Mouse (Mus musculus) heart, embryonic 10.5 days (tissue): ENCODE results near the gene H2afy. TPM values are rescaled to one million over a fixed set of nuclear protein-coding genes. Genes with fewer than 3 reads are reported as not detected.
A peak's percentile ranks its signal among the peaks of the same experiment; 100 is the strongest.

ENCODE experiments used
- DNase-seq: peaks from one replicate; pipeline ENCODE4 v3.0.0-alpha.2; 2017; ENCODE audit warnings: low spot score
- H3K27ac ChIP-seq: fragments of 300-500 bp; sonication (generic); 2 replicates; pipeline ENCODE4 v1.5.1; 2016; ENCODE audit warnings: mild to moderate bottlenecking
- H3K27me3 ChIP-seq: fragments of 300-500 bp; sonication (generic); 2 replicates; pipeline ENCODE4 v1.6.1; 2016; ENCODE audit warnings: mild to moderate bottlenecking; ENCODE audit not compliant: poor library complexity, insufficient read depth, severe bottlenecking
- H3K36me3 ChIP-seq: fragments of 300-500 bp; sonication (generic); 2 replicates; pipeline ENCODE4 v1.6.1; 2016; ENCODE audit warnings: mild to moderate bottlenecking, moderate library complexity
- H3K4me1 ChIP-seq: fragments of 300-500 bp; sonication (generic); 2 replicates; pipeline ENCODE4 v1.6.1; 2016; ENCODE audit warnings: mild to moderate bottlenecking
- H3K4me3 ChIP-seq: fragments of 300-500 bp; sonication (generic); 2 replicates; pipeline ENCODE4 v1.5.1; 2016; ENCODE audit warnings: mild to moderate bottlenecking, moderate library complexity
- H3K9me3 ChIP-seq: fragments of 300-500 bp; sonication (generic); 2 replicates; pipeline ENCODE4 v1.6.1; 2016; ENCODE audit warnings: mild to moderate bottlenecking, moderate library complexity
- WGBS: fragments of 180-500 bp; shearing (Covaris S2); methylation state at CpG from one replicate; pipeline ENCODE4 v1.1.7; 2016; 5-methylcytosine and 5-hydroxymethylcytosine counted together
- polyA plus RNA-seq: library from polyadenylated mRNA; unstranded; fragments of >200 nt; fragmentation: Nextera tagmentation; extraction: Ambion mirVana; gene quantifications from 2 replicates; pipeline ENCODE4 v1.2.1, GENCODE M21; 2016

The H2afy gene
- polyA plus RNA-seq, 1 experiment from 2014 or later = 287 TPM

GRCm38 (mm10) chr13:56163751-56164150 lies 27.6 kb upstream of the H2afy start:
- Histone ChIP-seq H3K27me3 (peaks cover 25% of the 10 kb centered on the region; the same call in 1 of the 2 replicates), H3K27ac (no peak overlapping the region), H3K4me3 (no peak overlapping the region), H3K4me1 (peaks cover 34% of the 10 kb centered on the region), H3K9me3 (no peaks in the 10 kb centered on the region), H3K36me3 (no peaks in the 10 kb centered on the region)
- no peak for DNase-seq
- WGBS = 73% methylated on average over 6 of the region's 6 CpGs

GRCm38 (mm10) chr13:56162859-56163258 lies 26.7 kb upstream of the H2afy start:
- 74% methylated on average over 6 of the region's 6 CpGs for WGBS
- Histone ChIP-seq H3K27me3 (peaks cover 25% of the 10 kb centered on the region; the same call in 1 of the 2 replicates), H3K9me3 (no peaks in the 10 kb centered on the region), H3K4me1 (peaks cover 25% of the 10 kb centered on the region), H3K4me3 (no peak overlapping the region), H3K27ac (no peak overlapping the region), H3K36me3 (no peaks in the 10 kb centered on the region)
- DNase-seq = no peak

DNA sequence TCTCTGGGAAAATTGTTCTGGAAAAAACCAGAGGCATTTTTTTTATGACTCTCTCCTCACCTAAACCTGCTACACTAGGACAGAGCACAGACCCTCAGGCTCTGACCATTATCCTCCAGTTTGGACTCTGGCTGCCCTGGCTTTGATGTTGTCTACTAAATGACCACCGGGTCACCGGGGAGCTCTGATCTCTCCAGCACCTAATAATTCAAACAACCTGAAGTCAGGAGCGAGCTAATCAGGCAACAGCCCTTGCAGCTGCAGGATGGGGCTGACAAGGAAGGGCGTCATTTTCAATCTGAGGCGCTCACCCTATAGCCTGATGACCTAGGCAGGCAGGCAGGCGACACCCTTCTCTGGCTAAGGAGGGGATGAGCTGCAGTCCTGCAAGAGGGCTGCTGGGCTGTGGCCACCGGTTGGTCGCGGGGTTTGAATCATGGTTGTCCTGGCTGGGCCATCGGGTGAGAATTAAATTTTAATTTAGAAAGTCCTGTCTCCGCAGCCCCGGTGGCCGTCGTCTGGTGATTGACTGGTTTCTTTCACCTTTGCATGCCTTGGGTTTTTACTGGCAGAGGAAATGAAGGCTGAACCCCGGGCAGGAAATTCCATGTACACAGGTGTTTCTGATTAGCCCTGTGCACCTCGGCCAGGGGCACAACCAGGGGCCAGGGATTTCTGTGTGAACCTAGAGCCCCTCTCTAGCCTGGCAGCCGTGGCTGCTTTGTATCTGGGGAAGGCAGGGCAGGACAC lies 23.6 kb upstream of the H2afy start:
- DNase-seq = no peak
- 0 out of 2 replicates have a peak overlapping the region, but pooled peaks have one; percentile 16 for H3K4me3 ChIP-seq
- 47% methylated on average over 17 of the region's 17 CpGs for WGBS
- H3K27me3 ChIP-seq = peaks cover 22% of the 10 kb centered on the region; the same call in 1 of the 2 replicates
- peak overlapping the region; percentile 56; the same call in 1 of the 2 replicates for H3K27ac ChIP-seq
- peaks cover 29% of the 10 kb centered on the region for H3K4me1 ChIP-seq
- no peaks in the 10 kb centered on the region for H3K36me3 ChIP-seq
- H3K9me3 ChIP-seq = no peaks in the 10 kb centered on the region

DNA sequence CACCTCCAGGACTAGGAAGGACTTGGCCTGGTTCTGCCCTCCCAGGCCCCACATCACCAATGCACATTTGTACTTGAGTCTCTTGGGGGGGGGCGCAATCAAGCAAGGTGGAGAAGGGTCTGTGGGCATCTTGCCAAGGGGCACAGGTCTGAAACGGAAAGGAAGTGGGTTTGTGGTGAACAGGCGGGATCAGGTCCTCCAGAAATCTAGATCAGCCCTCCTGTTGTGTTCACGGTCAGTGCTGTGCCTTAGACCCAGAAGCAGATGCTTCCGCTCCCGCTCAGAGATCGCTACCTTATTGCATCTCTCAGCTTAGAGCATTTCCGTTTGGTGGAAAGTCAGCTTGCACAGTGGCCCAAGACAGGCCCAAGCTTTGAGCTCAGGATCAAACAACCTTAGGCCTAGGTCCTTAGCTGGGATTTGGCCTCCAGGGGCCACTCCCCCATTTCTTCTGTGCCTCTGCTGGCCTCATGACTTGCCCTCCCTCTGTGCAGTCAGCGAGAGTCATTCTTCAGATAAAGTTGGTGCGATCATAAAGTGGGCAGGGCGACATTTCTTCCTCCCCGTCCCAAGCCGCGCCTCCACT lies 22.9 kb upstream of the H2afy start:
- H3K27ac ChIP-seq = peak overlapping the region; percentile 60; the same call in 1 of the 2 replicates
- no peaks in the 10 kb centered on the region for H3K9me3 ChIP-seq
- peaks cover 31% of the 10 kb centered on the region for H3K4me1 ChIP-seq
- DNase-seq = no peak
- H3K4me3 ChIP-seq = no peak overlapping the region
- WGBS = 58% methylated on average over 14 of the region's 14 CpGs
- H3K27me3 ChIP-seq = peaks cover 17% of the 10 kb centered on the region; the same call in 1 of the 2 replicates
- H3K36me3 ChIP-seq = no peaks in the 10 kb centered on the region

GRCm38 (mm10) chr13:56155671-56156070 lies 19.5 kb upstream of the H2afy start:
- no peaks in the 10 kb centered on the region for H3K36me3 ChIP-seq
- no peak overlapping the region for H3K4me3 ChIP-seq
- no peak for DNase-seq
- 67% methylated on average over 7 of the region's 7 CpGs for WGBS
- peak overlapping the region; percentile 73 for H3K27ac ChIP-seq
- H3K4me1 ChIP-seq = peaks cover 41% of the 10 kb centered on the region
- 0 out of 2 replicates have a peak, but pooled peaks cover 6% of the 10 kb centered on the region for H3K27me3 ChIP-seq
- H3K9me3 ChIP-seq = no peaks in the 10 kb centered on the region

- no peaks in the 10 kb centered on the region for H3K27me3 ChIP-seq
- 30% methylated on average over 5 of the region's 5 CpGs for WGBS
- H3K9me3 ChIP-seq = no peaks in the 10 kb centered on the region
- DNase-seq = no peak
- H3K4me3 ChIP-seq = no peak overlapping the region
- no peaks in the 10 kb centered on the region for H3K36me3 ChIP-seq
- H3K27ac ChIP-seq = peak overlapping the region; percentile 73
- H3K4me1 ChIP-seq = peaks cover 36% of the 10 kb centered on the region
Measured at GRCm38 (mm10) chr13:56155048-56155447, 18.9 kb upstream of the H2afy start.

DNA sequence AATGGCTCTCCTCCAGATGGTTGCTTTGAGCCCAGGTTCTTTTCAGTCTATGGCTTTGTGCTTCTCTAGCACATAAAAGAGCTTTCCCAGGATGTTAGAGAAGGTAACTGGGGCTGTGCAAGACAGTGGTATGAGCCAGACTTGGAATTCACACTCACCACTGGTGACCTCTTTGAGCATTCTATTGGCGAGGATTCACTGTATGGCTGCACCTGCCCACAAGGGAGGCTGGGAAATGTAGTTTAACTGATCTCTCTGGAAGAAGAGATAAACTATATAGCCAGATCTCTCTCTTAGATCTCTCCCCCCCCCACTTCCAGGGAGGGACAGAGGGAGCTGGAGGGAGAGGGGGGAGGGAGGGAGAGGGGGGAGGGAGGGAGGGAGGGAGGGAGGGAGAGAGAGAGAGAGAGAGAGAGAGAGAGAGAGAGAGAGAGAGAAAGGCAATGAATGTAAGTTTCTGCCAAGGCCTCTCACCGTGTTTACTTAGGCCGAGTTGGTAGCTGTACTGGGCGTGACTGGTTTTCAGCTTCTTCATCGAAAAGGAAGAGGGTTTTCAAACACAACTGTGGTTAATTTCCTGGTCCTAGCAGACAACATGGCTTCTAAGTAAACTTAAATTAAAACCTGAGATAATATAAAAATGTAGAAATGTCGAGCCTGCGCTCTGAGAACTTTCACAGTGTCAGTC lies 16.8 kb upstream of the H2afy start:
- Histone ChIP-seq H3K4me3 (no peak overlapping the region), H3K4me1 (peaks cover 29% of the 10 kb centered on the region), H3K27ac (no peak overlapping the region), H3K9me3 (no peaks in the 10 kb centered on the region), H3K27me3 (no peaks in the 10 kb centered on the region), H3K36me3 (no peaks in the 10 kb centered on the region)
- DNase-seq = no peak
- WGBS = 75% methylated on average over 7 of the region's 7 CpGs

DNA sequence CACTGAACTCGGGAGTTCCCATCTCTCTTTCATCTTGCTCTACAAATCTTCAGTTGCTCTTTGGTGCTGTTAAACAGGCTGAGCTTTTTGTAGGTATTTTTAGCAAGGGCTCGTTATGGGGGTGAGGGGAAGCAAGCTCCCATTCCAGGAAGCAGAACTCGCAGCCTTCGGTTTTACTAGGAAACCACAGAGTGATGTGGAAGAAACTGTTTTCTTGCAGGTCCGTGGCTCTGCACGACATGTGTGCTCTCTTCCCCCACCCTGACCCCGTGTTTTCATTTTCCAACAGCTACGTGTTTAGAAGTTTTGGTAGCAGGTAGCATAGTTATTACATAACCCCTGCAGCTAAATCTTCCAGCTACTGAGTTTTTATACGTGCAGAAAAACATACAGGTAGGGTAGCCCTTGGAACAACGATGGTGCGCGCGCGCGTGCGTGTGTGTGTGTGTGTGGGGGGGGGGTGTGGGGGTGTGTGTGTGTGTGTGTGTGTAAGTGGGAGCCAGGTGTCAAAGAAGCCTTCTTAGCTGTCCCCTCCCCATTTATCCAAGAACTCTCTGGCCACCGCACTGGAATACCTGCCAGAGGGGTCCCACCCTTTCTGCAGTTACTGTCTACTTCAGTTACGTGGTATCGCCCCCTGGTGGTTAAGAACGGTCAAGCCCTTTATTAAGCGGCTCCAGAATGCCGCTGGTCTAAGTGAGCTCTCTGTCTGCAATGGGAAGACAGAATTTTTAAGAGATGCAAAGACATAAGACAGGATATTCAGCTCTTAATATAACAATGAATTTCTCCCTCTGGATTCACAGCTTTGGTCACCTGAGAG lies 15.5 kb upstream of the H2afy start:
- Histone ChIP-seq H3K36me3 (no peaks in the 10 kb centered on the region), H3K27me3 (peaks cover 6% of the 10 kb centered on the region; the same call in 1 of the 2 replicates), H3K4me1 (peaks cover 33% of the 10 kb centered on the region), H3K9me3 (no peaks in the 10 kb centered on the region), H3K27ac (peak overlapping the region; percentile 52; the same call in 1 of the 2 replicates), H3K4me3 (0 out of 2 replicates have a peak overlapping the region, but pooled peaks have one; percentile 29)
- DNase-seq = peak; percentile 84
- WGBS = 41% methylated on average over 22 of the region's 22 CpGs

DNA sequence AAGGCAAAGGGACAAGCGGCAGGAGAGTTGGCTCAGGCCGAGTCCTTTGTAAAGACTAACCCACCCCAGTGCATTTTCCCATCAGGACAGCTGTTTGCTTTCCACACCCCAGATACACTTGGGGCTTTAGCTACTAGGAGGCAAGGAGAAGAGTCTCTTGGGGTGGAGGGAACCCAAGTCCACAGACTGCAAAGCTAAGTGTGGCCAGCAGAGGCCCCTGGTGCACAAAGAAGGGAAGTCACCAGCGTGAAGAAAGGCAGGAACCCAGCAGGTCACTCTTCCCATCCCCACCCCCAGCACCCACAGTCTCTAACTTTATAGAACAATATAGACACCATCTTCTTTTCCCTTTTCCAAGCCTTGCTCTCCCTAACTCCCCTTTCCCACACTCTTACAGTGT lies 9.4 kb upstream of the H2afy start:
- Histone ChIP-seq H3K4me1 (peaks cover 16% of the 10 kb centered on the region; the same call in 1 of the 2 replicates), H3K9me3 (no peaks in the 10 kb centered on the region), H3K4me3 (no peak overlapping the region), H3K27ac (no peak overlapping the region), H3K36me3 (no peaks in the 10 kb centered on the region), H3K27me3 (peaks cover 6% of the 10 kb centered on the region)
- no peak for DNase-seq
- WGBS = 33% methylated on average over 3 of the region's 3 CpGs

GRCm38 (mm10) chr13:56144021-56144420 lies 7.9 kb upstream of the H2afy start:
- Histone ChIP-seq H3K4me1 (peaks cover 11% of the 10 kb centered on the region; the same call in 1 of the 2 replicates), H3K36me3 (no peaks in the 10 kb centered on the region), H3K9me3 (no peaks in the 10 kb centered on the region), H3K27ac (no peak overlapping the region), H3K27me3 (peaks cover 6% of the 10 kb centered on the region), H3K4me3 (no peak overlapping the region)
- WGBS = 54% methylated on average over 2 of the region's 2 CpGs
- DNase-seq = no peak

GRCm38 (mm10) chr13:56143151-56143513 lies 7.0 kb upstream of the H2afy start:
- WGBS = 15% methylated on average over 7 of the region's 7 CpGs
- DNase-seq = no peak
- Histone ChIP-seq H3K27me3 (peaks cover 6% of the 10 kb centered on the region), H3K4me3 (no peak overlapping the region), H3K36me3 (no peaks in the 10 kb centered on the region), H3K9me3 (no peaks in the 10 kb centered on the region), H3K27ac (no peak overlapping the region), H3K4me1 (peaks cover 11% of the 10 kb centered on the region; the same call in 1 of the 2 replicates)

DNA sequence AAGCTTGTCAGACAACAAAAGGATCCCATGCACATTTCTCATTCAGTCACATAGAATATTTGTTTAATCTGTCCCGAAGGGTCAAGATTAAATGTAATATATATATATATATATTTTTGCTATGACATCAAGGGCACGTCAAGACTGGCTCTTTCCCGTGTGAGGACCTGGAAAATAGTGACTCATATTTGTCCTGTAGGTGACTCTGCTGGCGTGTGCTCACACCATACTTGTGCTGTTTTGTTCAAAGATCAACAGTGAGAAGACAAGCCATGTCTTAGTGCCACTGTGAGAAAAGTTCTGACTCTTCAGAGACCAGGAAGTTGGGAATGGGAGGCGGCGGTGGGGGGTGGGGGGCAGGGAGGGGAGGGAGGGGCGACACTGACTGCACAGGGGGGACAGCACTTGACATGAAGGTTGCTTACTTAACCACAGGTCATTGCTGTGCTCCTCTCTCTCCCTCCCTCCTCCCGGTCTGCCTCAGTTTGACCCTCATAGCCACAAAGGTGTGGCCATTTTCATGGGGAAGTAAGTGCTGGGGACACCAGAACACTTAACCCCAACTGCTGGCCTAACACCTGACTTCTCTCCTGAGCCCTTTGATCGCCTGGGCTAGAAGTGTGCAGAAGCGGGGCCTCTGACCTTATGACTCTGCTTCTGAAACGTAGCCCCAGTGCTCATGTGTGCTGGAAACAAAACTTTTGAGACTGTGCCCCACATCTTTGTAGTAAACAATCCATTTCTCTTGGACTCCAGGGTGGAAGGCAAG lies 6.4 kb upstream of the H2afy start:
- no peak overlapping the region for H3K27ac ChIP-seq
- peaks cover 11% of the 10 kb centered on the region; the same call in 1 of the 2 replicates for H3K4me1 ChIP-seq
- no peak for DNase-seq
- no peaks in the 10 kb centered on the region for H3K36me3 ChIP-seq
- no peaks in the 10 kb centered on the region for H3K9me3 ChIP-seq
- no peak overlapping the region for H3K4me3 ChIP-seq
- H3K27me3 ChIP-seq = peaks cover 6% of the 10 kb centered on the region
- WGBS = 21% methylated on average over 11 of the region's 11 CpGs
